Mouse (Mus musculus): ENCODE data around the gene Bcl9.

Gene Bcl9

DNA sequence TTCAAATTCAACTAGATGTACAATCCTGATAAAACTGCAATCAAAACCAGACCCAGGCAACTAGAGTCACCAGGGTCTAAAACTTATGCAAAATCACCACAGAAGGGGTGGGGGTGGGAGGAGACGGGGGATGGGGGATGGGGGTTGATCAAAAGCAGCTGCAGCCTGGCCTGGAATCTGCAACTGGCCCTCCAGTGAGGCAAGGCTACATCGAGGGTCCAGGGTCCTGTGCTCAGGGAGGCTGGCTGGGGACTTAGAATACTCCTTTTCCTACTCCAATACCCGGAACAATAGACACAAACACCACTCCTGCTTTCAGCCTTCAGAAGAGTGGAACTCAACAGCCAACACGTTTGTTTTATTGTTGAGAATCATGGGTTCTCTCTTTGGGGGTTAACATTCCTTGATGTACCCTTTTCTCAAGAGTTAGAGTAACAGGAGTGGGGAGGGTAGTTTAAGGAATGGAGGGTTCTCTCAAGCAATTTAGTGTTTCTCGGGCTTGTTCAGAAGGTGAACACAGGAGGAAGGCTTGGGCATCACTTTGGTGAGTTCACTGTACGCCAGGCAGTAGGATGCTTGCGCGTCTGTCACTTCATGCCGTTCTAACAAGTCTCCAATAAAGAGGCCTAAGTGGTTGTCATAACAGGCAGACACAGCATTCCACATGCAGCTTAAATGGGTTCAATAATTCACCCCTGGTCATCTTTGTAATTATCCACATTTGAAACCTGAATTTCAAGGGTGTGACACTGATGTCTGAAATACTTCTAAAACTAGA lies 43.7 kb downstream of the Bcl9 start:
- CTCF ChIA-PET, result interaction anchor here in 1 of 4 experiments (0.6 kb wide), 1 partner anchor 13 kb away, joined by 3 read pairs; no protein-coding TSS in a partner anchor
- POLR2A ChIA-PET, result interaction anchor here in 3 of 4 experiments (0.7 to 1.5 kb wide), 10 partner anchors 10 to 984 kb away, joined by 3 to 7 read pairs (median 4); partner anchors contain the start of gene Hist2h2bb (in 1 of the 3)

GRCm38 (mm10) chr3:97252896-97253295 lies 44.8 kb downstream of the Bcl9 start:
- POLR2A ChIA-PET, result no interaction called here
- CTCF ChIA-PET, result interaction anchor here in 1 of 4 experiments (0.6 kb wide), 1 partner anchor 14 kb away, joined by 3 read pairs; no protein-coding TSS in a partner anchor

DNA sequence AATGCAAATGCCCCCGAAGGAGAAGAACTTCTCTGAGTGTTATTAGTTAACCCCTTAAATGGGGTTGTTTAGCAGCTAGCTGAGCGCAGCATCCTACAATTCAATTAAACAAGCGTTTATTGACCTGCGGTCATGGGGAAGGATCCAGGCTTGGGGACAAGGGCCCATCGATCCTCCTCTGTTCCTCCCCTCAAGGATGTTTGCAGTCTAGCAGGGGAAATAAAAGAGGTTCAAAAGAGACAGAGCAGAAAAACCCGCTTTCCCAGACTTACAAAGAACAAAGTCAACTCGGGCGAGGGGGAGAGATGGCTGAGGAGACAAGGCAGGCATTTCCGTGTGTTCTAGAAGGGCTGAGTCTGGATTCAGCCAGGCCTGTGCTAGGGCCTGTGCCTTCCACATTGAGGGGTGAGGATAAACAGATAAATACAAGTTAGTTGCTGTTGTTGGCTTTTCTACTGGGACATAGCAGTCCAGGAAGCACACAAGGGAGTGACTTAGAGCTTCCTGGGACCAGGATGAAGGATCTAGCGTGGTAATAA lies 55.0 kb downstream of the Bcl9 start:
- POLR2A ChIA-PET, result interaction anchor here in 2 of 4 experiments (0.6 to 1.3 kb wide), 3 partner anchors 12 to 55 kb away, joined by 3 to 5 read pairs (median 4); partner anchors contain the start of gene Bcl9 (in 1 of the 2)
- CTCF ChIA-PET, result interaction anchor here in 2 of 4 experiments (0.7 to 0.8 kb wide), 2 partner anchors 46 to 279 kb away, joined by 3 to 4 read pairs; no protein-coding TSS in a partner anchor

DNA sequence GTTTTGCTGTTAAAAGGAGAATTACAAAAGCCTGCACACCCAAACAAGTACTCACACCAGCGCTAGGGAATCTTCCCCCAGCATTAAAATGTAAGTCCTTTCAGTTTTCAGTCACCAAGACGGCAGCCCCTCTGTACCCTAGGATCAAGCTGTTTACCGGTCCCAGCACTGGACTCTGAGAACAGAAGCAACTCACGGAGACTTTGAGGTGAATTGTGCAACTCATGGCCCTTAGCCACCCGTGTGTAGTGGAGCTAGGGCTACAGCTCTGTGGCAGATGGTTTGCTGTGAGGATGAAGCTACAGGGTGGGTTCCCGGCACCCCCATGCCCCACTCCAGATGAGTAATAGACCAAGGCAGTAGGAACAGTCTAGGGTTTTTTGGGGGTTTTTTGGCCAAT lies 55.9 kb downstream of the Bcl9 start:
- CTCF ChIA-PET, result no interaction called here
- POLR2A ChIA-PET, result interaction anchor here in 1 of 4 experiments (0.6 kb wide), 1 partner anchor 92 kb away, joined by 4 read pairs; no protein-coding TSS in a partner anchor

DNA sequence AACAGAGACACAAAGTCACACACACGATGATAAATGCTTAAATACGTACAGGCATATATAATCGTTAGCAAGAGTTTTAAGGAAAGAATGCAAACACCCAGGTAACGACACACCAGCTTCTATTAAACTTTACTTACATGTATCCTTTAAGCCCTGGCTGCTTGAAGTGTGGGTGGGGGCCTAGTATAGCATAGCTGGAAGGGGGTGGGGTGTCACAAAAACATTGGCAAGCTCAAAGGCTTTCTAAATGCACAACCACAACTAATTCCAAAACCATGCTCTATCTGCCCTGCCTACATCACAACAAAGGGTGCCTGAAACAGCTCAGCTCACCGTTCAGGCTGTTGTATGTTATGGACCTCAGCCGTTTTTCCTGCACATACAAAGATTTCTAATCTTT lies 57.9 kb downstream of the Bcl9 start:
- ChIA-PET POLR2A (interaction anchor here in 1 of 4 experiments (0.7 to 0.9 kb wide), 2 partner anchors 12 to 19 kb away, joined by 3 read pairs; no protein-coding TSS in a partner anchor), CTCF (interaction anchor here in 1 of 4 experiments (0.7 kb wide), 1 partner anchor 56 kb away, joined by 5 read pairs; no protein-coding TSS in a partner anchor)

DNA sequence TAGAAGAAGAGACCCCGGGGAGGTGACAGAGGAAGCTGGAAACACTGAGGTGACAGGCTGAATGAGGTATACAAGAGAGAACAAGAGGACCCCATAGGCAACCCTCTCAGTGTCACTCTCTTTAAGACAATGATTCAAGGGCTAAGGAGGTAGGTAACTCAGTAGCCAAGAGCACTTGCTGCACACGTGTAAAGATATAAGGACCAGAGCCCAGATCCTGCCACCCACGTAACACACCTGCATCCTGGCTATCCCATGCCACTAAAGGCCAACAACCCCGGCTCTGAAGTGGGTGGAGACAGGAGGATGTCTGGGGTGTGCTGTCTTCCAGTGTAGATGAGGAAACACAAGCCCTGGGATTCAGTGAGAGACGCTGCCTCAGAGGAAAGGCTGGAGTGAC lies 58.4 kb downstream of the Bcl9 start:
- ChIA-PET POLR2A (interaction anchor here in 1 of 4 experiments (0.5 to 1.0 kb wide), 4 partner anchors 11 to 106 kb away, joined by 3 to 4 read pairs (median 3); no protein-coding TSS in a partner anchor), CTCF (interaction anchor here in 2 of 4 experiments (0.7 kb wide), 2 partner anchors 14 to 55 kb away, joined by 3 to 5 read pairs; no protein-coding TSS in a partner anchor)

DNA sequence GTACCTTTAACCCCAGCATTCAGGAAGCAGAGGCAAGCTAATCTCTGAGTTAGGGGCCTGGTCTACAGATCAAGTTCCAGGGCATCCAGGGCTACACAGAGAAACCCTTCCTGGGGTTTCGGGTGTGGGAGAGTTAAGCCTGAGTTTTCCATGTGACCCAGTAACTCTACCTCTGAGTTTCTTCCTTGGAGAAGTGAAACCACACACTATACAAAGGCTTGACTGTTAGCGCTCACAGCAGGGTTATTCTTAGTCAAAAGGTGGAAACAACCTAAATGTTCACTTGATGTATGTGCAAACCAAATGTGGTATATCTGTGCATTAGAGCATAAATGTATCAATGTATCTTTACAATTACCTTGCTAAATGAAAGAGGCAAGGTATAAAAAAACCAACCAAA lies 59.2 kb downstream of the Bcl9 start:
- POLR2A ChIA-PET, result interaction anchor here in 2 of 4 experiments (1.0 to 1.9 kb wide), 4 partner anchors 10 to 107 kb away, joined by 4 to 8 read pairs (median 4); no protein-coding TSS in a partner anchor
- CTCF ChIA-PET, result interaction anchor here in 2 of 4 experiments (0.6 to 0.7 kb wide), 3 partner anchors 15 to 755 kb away, joined by 3 to 5 read pairs (median 4); no protein-coding TSS in a partner anchor

DNA sequence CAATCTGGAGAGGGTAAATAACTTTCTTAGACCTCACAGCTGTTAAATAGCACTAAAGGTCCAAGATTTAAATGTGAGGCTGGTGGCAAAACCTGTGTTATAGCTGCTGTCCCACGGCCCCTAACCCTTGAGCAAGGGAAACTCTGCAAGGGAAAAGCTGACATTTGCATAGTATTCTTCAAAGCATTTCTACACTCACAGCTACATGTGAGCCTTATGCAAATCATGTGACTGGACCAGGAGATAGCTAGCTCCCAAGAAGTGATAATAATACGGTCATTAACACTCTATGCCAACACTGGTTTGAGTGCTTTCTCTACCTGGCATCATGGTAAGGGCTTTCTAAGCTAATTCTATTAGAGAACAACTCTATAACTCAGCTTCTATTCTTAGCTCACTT lies 60.3 kb downstream of the Bcl9 start:
- ChIA-PET CTCF (interaction anchor here in 2 of 4 experiments (0.5 kb wide), 2 partner anchors 169 to 444 kb away, joined by 3 read pairs; no protein-coding TSS in a partner anchor), POLR2A (interaction anchor here in 2 of 4 experiments (1.2 to 1.9 kb wide), 3 partner anchors 9 to 17 kb away, joined by 4 to 8 read pairs (median 4); no protein-coding TSS in a partner anchor)

- ChIA-PET POLR2A (no interaction called here), CTCF (interaction anchor here in 1 of 4 experiments (0.7 kb wide), 1 partner anchor 83 kb away, joined by 3 read pairs; no protein-coding TSS in a partner anchor)
These were observed 62.9 kb downstream of the Bcl9 start for GRCm38 (mm10) chr3:97234797-97235196.

DNA sequence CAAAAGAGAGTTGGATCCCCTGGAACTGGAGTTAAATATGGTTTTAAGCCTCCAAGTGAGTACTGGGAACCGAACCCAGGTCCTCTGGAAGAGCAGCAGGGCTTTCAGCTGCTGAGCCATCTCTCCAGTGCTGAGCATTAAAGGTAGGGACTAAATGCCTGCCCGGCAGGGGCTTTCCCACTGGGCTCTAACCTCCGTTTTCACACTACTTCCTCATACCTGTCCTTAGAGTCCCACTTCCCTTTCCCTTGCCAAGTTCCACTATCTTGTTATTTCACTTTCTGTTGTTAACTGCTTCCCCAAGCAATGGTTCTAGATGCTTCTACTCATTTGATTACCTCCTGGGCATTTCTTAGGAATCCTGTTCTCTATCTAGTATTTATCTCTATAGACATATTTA lies 65.4 kb downstream of the Bcl9 start:
- CTCF ChIA-PET, result no interaction called here
- POLR2A ChIA-PET, result interaction anchor here in 2 of 4 experiments (0.6 to 1.9 kb wide), 2 partner anchors 22 to 69 kb away, joined by 4 read pairs; no protein-coding TSS in a partner anchor

GRCm38 (mm10) chr3:97231857-97232256 lies 65.9 kb downstream of the Bcl9 start:
- ChIA-PET POLR2A (interaction anchor here in 2 of 4 experiments (0.5 to 1.9 kb wide), 3 partner anchors 23 to 120 kb away, joined by 4 to 5 read pairs (median 4); no protein-coding TSS in a partner anchor), CTCF (no interaction called here)

GRCm38 (mm10) chr3:97230631-97231404 lies 66.9 kb downstream of the Bcl9 start:
- CTCF ChIA-PET, result no interaction called here
- POLR2A ChIA-PET, result no interaction called here

GRCm38 (mm10) chr3:97228457-97228856 lies 69.3 kb downstream of the Bcl9 start:
- ChIA-PET CTCF (interaction anchor here in 2 of 4 experiments (1.0 to 1.2 kb wide), 2 partner anchors 69 to 110 kb away, joined by 3 to 5 read pairs; partner anchors contain the start of gene Bcl9 (in 1 of the 2)), POLR2A (interaction anchor here in 2 of 4 experiments (0.6 to 1.7 kb wide), 13 partner anchors 9 to 431 kb away, joined by 3 to 6 read pairs (median 3); partner anchors contain the start of gene Bcl9 (in 2 of the 2))

DNA sequence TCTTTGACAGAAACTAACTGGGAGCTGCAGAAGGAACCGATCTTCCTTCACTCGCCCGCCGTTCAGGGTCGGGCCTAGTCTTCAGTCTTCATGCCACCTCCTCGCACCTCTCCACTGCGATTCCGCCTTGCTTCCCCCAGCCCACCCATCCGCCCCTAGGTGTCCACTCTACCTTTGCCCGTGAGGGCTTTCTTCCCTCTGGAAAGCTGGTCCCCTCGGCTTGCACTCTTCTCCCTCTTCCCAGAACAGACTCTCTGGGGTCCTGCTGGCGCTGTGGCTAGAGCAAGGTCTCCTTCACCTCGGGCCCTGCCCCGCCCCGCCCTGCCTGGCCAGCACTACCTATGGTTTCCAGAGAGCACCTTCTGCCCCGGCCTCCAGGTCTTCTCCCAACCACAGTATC lies 69.7 kb downstream of the Bcl9 start:
- ChIA-PET CTCF (interaction anchor here in 2 of 4 experiments (1.0 to 1.2 kb wide), 2 partner anchors 69 to 111 kb away, joined by 3 to 5 read pairs; partner anchors contain the start of gene Bcl9 (in 1 of the 2)), POLR2A (interaction anchor here in 2 of 4 experiments (0.6 to 1.7 kb wide), 13 partner anchors 10 to 431 kb away, joined by 3 to 6 read pairs (median 3); partner anchors contain the start of gene Bcl9 (in 2 of the 2))

DNA sequence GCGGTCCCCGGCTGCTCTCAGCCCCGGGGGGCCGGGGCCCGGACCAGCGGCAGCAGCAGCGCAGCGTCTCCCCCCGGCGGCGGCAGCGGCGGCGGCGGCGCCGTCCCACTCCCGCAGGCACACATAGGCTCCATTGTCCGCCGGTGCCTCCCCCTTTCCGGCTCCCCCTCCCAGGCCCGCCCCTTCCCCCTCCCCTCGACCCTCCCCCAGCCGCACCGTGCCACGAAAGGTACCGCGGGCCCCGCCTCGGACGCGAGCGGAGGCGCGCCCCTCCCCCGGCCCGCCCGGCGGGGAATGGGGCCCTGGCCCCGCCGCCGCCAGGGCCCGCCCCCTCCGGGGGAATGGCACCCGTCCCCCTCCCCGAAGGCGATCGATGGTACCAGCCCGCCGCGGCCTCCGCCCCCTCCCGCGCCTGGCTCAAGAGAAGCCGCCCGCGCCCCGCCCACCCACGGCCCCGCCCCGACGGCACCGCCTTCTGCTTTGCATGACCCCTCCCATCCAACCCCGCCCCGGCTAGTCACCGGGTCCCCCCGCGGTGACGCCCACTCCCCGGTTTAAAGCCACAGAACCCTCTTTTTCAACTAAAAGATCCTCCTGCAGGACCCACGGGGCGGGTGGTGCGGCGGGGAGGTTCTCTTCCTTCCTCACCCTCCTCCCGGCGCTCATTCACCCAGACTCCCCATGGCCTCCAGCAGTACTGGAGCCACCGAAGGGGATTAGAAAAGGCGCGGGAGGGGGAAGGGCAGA lies 70.3 kb downstream of the Bcl9 start:
- ChIA-PET CTCF (interaction anchor here in 2 of 4 experiments (1.0 to 1.2 kb wide), 2 partner anchors 70 to 111 kb away, joined by 3 to 5 read pairs; partner anchors contain the start of gene Bcl9 (in 1 of the 2)), POLR2A (interaction anchor here in 2 of 4 experiments (0.6 to 2.3 kb wide), 13 partner anchors 10 to 432 kb away, joined by 3 to 8 read pairs (median 4); partner anchors contain the start of gene Bcl9 (in 2 of the 2))

DNA sequence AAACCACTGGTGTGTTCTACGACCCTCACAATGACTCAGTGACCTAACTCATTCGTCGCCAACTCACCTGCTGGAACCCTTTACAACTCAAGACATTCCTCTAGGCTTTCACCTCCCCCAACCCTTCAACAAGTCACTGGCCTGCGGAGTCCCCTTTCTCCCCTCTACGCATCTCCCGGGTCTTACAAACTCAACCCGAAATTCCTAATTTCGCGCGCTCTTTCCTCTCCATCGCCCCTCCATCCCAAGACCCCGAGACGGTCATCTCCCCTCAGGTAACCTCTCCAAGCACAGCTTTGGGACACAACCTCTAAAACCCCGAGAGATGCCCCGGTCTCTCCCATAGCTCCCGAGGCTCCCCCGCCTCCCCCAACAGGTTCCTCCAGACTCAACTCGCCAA lies 71.0 kb downstream of the Bcl9 start:
- ChIA-PET POLR2A (interaction anchor here in 1 of 4 experiments (0.8 to 2.3 kb wide), 2 partner anchors 11 to 29 kb away, joined by 3 to 8 read pairs; no protein-coding TSS in a partner anchor), CTCF (no interaction called here)

GRCm38 (mm10) chr3:97225231-97225630 lies 72.5 kb downstream of the Bcl9 start:
- CTCF ChIA-PET, result no interaction called here
- POLR2A ChIA-PET, result interaction anchor here in 1 of 4 experiments (1.0 to 2.3 kb wide), 2 partner anchors 13 to 66 kb away, joined by 4 to 8 read pairs; no protein-coding TSS in a partner anchor

Measured in embryonic stem cell, embryonic (primary cell).